Mouse (Mus musculus) hindbrain, postnatal 0 days (tissue): Measurements from ENCODE around the gene Bsn. TPM values are rescaled to one million over a fixed set of nuclear protein-coding genes. Genes with fewer than 3 reads are reported as not detected.

Source experiments
- ATAC-seq: fragments of 200-750 bp; cut with Nextera tagmentation; 2 replicates; pipeline ENCODE4 v1.8.0; 2017; ENCODE audit warnings: mild to moderate bottlenecking, moderate TSS enrichment, moderate library complexity
- DNase-seq: peaks from one replicate; pipeline ENCODE4 v3.0.0-alpha.2; 2015; ENCODE audit warnings: low spot score
- H3K27ac ChIP-seq: fragments of 300-500 bp; sonication (generic); 2 replicates; pipeline ENCODE4 v1.5.1; 2014; ENCODE audit warnings: mild to moderate bottlenecking
- H3K27me3 ChIP-seq: fragments of 300-500 bp; sonication (generic); 2 replicates; pipeline ENCODE4 v1.6.1; 2014; ENCODE audit warnings: low read length, mixed read lengths; ENCODE audit not compliant: insufficient read depth
- H3K36me3 ChIP-seq: fragments of 300-500 bp; sonication (generic); 2 replicates; pipeline ENCODE4 v1.6.1; 2014; ENCODE audit warnings: low read length, mixed read lengths; ENCODE audit not compliant: insufficient read depth
- H3K4me1 ChIP-seq: fragments of 300-500 bp; sonication (generic); 2 replicates; pipeline ENCODE4 v1.6.1; 2014; ENCODE audit warnings: antibody characterized with exemption, low read length, mixed read lengths; ENCODE audit not compliant: insufficient read depth
- H3K4me2 ChIP-seq: fragments of 300-500 bp; sonication (generic); 2 replicates; pipeline ENCODE4 v1.6.1; 2014; ENCODE audit warnings: low read depth, mild to moderate bottlenecking, low read length, moderate library complexity, mixed read lengths
- H3K4me3 ChIP-seq: fragments of 300-500 bp; sonication (generic); 2 replicates; pipeline ENCODE4 v1.5.1; 2014; ENCODE audit warnings: low read length
- H3K9ac ChIP-seq: fragments of 300-500 bp; sonication (generic); replicated peaks from 2 replicates; pipeline ENCODE4 v1.6.1; 2014; ENCODE audit warnings: mild to moderate bottlenecking, low read length, moderate library complexity, mixed read lengths
- H3K9me3 ChIP-seq: fragments of 300-500 bp; sonication (generic); 2 replicates; pipeline ENCODE4 v1.6.1; 2016; ENCODE audit warnings: low read length, mixed read lengths
- CTCF ChIP-seq: IDR thresholded peaks from 2 replicates; pipeline ENCODE4 v1.5.1; 2016; ENCODE audit warnings: antibody characterized with exemption, control low read depth, low read depth
- WGBS: fragments of 180-500 bp; shearing (Covaris S2); extraction: QIAGEN DNeasy Blood & Tissue Kit; methylation state at CpG from one replicate; pipeline ENCODE4 v1.1.7; 2014; 5-methylcytosine and 5-hydroxymethylcytosine counted together
- polyA plus RNA-seq: library from polyadenylated mRNA; unstranded; fragments of >200 nt; fragmentation: Nextera tagmentation; extraction: Ambion mirVana; gene quantifications from 2 replicates; pipeline ENCODE4 v1.2.1, GENCODE M21; 2015
- total RNA-seq: library from RNA; depleted of rRNA; stranded (reverse); fragments of >200 nt; gene quantifications from 2 replicates; pipeline ENCODE4 v1.2.3, GENCODE M21; 2014

The Bsn gene
- total and polyA plus RNA-seq, 2 experiments from 2014 or later = 7.4 to 53.9 TPM

DNA sequence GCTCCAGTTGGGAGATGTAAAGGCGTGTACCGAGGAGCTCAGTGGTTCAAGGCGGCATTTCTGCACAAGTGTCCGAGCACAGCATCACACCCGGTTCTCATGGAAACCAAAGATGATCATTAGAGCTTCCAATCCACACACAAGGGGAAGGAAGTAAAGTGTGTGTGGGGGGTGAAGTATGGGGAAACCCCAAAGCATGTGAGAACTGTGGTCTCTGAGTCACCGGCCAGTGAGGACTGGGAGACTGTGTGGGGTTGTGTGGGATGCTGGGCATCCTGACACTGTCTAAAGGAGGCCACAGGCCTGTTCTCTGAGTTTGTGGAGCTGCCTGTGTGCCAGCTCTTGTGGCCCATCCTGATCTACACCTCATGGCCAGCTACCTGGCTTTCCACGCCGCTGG lies 69.5 kb downstream of the Bsn start:
- ATAC-seq = 0 out of 2 replicates have a peak, but pooled peaks have one; percentile 46
- WGBS = 91% methylated on average over 8 of the region's 8 CpGs
- no peak overlapping the region for H3K4me3 ChIP-seq
- H3K27me3 ChIP-seq = no peaks in the 10 kb centered on the region
- no peak overlapping the region for H3K9ac ChIP-seq
- H3K4me1 ChIP-seq = no peaks in the 10 kb centered on the region
- H3K9me3 ChIP-seq = no peaks in the 10 kb centered on the region
- DNase-seq = no peak
- no peak overlapping the region for H3K27ac ChIP-seq
- TF ChIP-seq CTCF = no peak
- H3K4me2 ChIP-seq = no peak overlapping the region
- peaks cover 11% of the 10 kb centered on the region; the same call in 1 of the 2 replicates for H3K36me3 ChIP-seq

DNA sequence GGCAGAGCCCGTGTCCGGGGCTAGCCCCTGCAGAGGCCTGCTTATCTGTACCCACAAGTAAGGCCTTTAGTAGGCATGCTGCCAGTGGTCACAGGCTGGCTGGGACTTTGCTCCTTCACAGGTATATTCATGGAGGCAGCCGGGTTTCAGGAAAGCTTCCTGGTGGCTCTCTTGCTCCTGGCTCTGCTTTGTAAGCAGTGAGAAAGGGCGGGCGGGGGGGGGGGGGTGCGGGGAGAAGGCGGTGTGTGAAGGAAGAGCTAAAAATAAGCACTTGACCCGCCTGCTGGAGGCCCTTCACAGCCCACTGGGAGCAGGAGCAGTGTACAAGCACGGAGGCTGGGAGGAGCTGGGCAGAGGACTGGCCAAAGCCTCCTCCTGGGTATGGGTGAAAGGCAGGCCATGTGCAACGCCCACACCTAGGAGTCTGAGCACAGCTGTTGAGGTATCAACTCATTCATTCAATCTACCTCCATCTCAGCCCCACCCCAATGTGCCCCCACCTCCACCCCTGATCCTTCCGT lies 70.2 kb downstream of the Bsn start:
- WGBS = 62% methylated on average over 8 of the region's 11 CpGs
- H3K4me3 ChIP-seq = no peak overlapping the region

DNA sequence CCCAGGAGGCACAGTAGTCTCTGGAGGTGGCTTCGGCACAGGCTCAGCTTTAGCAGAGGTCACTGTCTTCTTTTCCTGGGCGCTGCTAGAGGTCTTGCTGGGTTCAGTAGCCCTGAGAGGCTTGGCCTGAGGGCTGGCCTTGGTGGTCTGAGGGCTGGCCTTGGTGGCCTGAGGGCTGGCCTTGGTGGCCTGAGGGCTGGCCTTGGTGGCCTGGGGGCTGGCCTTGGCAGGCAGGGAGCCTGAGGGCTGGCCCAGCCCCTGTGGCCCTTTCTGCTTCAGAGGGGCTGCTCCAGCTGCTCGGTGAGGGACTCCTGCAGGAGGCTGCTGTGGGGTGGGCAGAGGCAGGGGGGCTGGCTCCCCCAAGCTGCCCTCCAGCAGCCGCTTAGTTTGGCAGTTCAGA lies 73.0 kb downstream of the Bsn start:
- no peak overlapping the region for H3K9ac ChIP-seq
- no peak for DNase-seq
- no peaks in the 10 kb centered on the region for H3K27me3 ChIP-seq
- WGBS = 56% methylated on average over 4 of the region's 4 CpGs
- H3K27ac ChIP-seq = no peak overlapping the region
- no peak for TF ChIP-seq CTCF
- H3K36me3 ChIP-seq = peaks cover 23% of the 10 kb centered on the region
- no peaks in the 10 kb centered on the region for H3K4me1 ChIP-seq
- no peak overlapping the region for H3K4me3 ChIP-seq
- no peaks in the 10 kb centered on the region for H3K9me3 ChIP-seq
- no peak overlapping the region for H3K4me2 ChIP-seq
- ATAC-seq = no peak

More for the DNA sequence above, 70.2 kb downstream of the Bsn start:
- no peaks in the 10 kb centered on the region for H3K9me3 ChIP-seq
- no peak for TF ChIP-seq CTCF
- DNase-seq = no peak
- peak; percentile 44; the same call in 1 of the 2 replicates for ATAC-seq
- no peak overlapping the region for H3K27ac ChIP-seq
- H3K27me3 ChIP-seq = no peaks in the 10 kb centered on the region
- H3K9ac ChIP-seq = no peak overlapping the region
- H3K4me2 ChIP-seq = no peak overlapping the region
- H3K36me3 ChIP-seq = peaks cover 13% of the 10 kb centered on the region
- H3K4me1 ChIP-seq = no peaks in the 10 kb centered on the region

DNA sequence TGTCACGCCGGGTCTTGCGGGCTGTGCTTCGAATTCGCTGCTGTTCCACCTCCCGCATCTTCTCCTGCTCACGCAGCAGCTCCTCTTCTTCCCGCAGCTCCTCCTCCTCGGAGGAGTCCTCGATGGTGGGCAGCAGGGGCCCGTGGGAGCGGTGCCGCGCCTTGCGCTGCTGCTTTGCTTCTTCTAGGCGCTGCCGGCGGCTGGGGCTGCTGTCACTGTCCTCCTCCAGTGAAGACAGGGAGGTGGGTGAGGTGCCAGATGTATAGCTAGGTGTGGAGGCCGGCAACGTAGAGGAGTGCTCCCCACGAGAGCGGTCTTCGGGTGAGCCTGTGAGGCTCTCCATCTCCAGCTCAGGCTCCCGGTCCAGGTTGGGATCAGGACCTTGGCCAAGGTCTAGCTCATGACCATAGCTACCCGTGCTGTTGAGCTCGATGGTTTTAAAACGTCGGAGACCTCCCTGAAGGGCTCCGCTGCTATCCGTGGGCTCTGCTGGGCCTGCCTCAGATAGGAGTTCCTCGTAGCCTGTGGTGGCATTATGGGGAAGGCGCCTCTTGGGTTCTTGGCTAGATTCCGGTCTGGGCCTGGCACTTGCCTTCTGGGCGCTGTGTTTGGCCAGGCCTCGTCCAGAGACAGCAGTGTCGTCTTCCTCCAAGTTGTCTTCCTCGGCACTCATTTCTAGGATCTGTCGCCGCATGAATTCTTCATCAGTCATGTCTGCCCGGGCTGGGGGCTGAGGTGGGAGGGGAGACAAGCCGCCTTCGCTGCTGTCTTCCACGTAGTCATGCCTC lies 74.7 kb downstream of the Bsn start:
- H3K27me3 ChIP-seq = no peaks in the 10 kb centered on the region
- 73% methylated on average over 43 of the region's 43 CpGs for WGBS
- no peak overlapping the region for H3K4me2 ChIP-seq
- H3K4me1 ChIP-seq = peaks cover 6% of the 10 kb centered on the region
- H3K36me3 ChIP-seq = peaks cover 26% of the 10 kb centered on the region
- H3K4me3 ChIP-seq = no peak overlapping the region
- no peak for ATAC-seq
- DNase-seq = no peak
- no peak overlapping the region for H3K9ac ChIP-seq
- H3K9me3 ChIP-seq = no peaks in the 10 kb centered on the region
- no peak overlapping the region for H3K27ac ChIP-seq
- TF ChIP-seq CTCF = no peak

DNA sequence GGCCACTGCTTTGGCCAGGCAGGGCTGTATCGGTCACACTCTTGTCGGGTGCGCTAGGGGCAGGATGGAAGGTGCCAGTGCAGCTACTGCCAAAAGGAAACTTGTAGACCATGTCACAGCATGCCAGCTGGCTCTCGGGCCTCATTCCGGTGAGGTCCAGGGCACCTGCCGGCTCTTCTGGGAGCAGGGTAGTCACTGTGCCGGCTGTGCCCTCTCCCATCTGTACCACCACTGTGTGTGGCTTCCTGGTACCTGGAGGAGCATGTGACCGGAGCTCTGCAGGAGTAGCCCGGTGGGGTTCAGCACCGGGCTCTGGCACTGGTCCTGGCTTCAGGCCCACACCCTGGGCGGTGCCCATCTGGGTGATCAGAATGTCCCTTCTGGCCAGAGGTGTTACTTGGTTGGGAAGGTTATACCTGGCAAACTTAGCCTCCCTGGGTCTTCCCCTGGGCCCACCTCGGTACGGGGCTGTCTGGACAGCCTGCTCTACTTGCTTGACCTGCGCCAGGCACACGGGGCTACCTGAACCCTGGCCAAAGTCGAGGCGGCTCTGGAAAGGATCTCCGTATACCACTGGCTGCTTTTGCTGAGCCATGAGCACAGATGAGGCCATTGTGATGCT lies 77.4 kb downstream of the Bsn start:
- ATAC-seq (no peak), DNase-seq (no peak)
- Histone ChIP-seq H3K36me3 (peaks cover 26% of the 10 kb centered on the region), H3K9ac (no peak overlapping the region), H3K4me3 (no peak overlapping the region), H3K4me1 (peaks cover 6% of the 10 kb centered on the region), H3K9me3 (no peaks in the 10 kb centered on the region), H3K4me2 (no peak overlapping the region), H3K27ac (no peak overlapping the region), H3K27me3 (no peaks in the 10 kb centered on the region)
- WGBS = 84% methylated on average over 18 of the region's 18 CpGs
- TF ChIP-seq CTCF = no peak

DNA sequence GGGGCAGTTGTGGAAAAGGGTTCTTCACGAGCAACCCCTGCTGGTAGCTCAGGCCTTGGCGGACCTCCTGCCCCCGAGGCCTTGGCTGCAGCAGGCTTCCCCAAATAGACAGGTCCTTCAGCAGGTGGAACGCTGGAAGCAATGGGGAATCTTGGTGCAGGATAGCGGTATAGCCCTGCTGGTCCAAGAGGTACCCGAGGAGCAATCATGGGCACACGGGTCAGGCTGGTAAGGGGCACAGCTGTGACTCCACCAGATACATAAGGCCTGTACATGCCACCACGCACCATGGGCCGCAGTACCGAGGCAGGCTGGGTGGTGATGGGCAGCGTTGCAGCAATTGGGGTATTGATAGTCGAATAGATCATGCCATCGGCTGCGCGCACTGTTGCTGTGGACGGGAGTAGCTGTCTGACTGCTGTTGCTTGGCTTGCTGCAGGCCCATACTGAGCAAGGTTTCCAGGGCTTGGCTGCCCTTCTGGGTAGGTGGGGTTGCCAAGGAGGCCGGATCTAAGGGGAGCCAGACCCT lies 78.5 kb downstream of the Bsn start:
- no peak overlapping the region; the same call in 1 of the 2 replicates for H3K9ac ChIP-seq

More for the DNA sequence above, 78.5 kb downstream of the Bsn start:
- ATAC-seq (0 out of 2 replicates have a peak, but pooled peaks have one; percentile 14), DNase-seq (no peak)
- Histone ChIP-seq H3K4me2 (peak overlapping the region; percentile 34), H3K9me3 (no peaks in the 10 kb centered on the region), H3K27ac (peak overlapping the region; percentile 56; the same call in 1 of the 2 replicates), H3K36me3 (peaks cover 26% of the 10 kb centered on the region), H3K4me3 (no peak overlapping the region), H3K27me3 (no peaks in the 10 kb centered on the region), H3K4me1 (peaks cover 6% of the 10 kb centered on the region)
- 66% methylated on average over 17 of the region's 17 CpGs for WGBS
- TF ChIP-seq CTCF = 0 out of 2 replicates have a peak, but pooled peaks have one; percentile 11
